Mouse (Mus musculus) limb, embryonic 13.5 days (tissue): Measurements from ENCODE around the gene Clps. TPM values are rescaled to one million over a fixed set of nuclear protein-coding genes. Genes with fewer than 3 reads are reported as not detected.

ENCODE experiments used
- ATAC-seq: fragments of 200-750 bp; cut with Nextera tagmentation; 2 replicates; pipeline ENCODE4 v1.8.0; 2017; ENCODE audit warnings: low read depth, moderate number of reproducible peaks, moderate TSS enrichment; ENCODE audit not compliant: low FRiP score
- H3K27ac ChIP-seq: fragments of 300-500 bp; sonication (generic); 2 replicates; pipeline ENCODE4 v1.5.1; 2015; ENCODE audit warnings: inconsistent platforms, mild to moderate bottlenecking, moderate library complexity
- H3K27me3 ChIP-seq: fragments of 300-500 bp; sonication (generic); 2 replicates; pipeline ENCODE4 v1.6.1; 2015; ENCODE audit warnings: mild to moderate bottlenecking, inconsistent platforms
- H3K36me3 ChIP-seq: fragments of 300-500 bp; sonication (generic); 2 replicates; pipeline ENCODE4 v1.6.1; 2015; ENCODE audit warnings: inconsistent platforms, mild to moderate bottlenecking, moderate library complexity
- H3K4me1 ChIP-seq: fragments of 300-500 bp; sonication (generic); 2 replicates; pipeline ENCODE4 v1.6.1; 2015; ENCODE audit warnings: inconsistent platforms
- H3K4me2 ChIP-seq: fragments of 300-500 bp; sonication (generic); replicated peaks from 2 replicates; pipeline ENCODE4 v1.6.1; 2015; ENCODE audit warnings: inconsistent platforms, mild to moderate bottlenecking, moderate library complexity
- H3K4me3 ChIP-seq: fragments of 300-500 bp; sonication (generic); 2 replicates; pipeline ENCODE4 v1.5.1; 2015; ENCODE audit warnings: moderate library complexity, mild to moderate bottlenecking, inconsistent platforms
- H3K9ac ChIP-seq: fragments of 300-500 bp; sonication (generic); 2 replicates; pipeline ENCODE4 v1.6.1; 2015; ENCODE audit warnings: mild to moderate bottlenecking, inconsistent platforms
- H3K9me3 ChIP-seq: fragments of 300-500 bp; sonication (generic); 2 replicates; pipeline ENCODE4 v1.6.1; 2016; ENCODE audit warnings: inconsistent platforms
- WGBS: fragments of 180-500 bp; shearing (Covaris S2); methylation state at CpG from one replicate; pipeline ENCODE4 v1.1.7; 2015; 5-methylcytosine and 5-hydroxymethylcytosine counted together
- polyA plus RNA-seq: library from polyadenylated mRNA; unstranded; fragments of >200 nt; fragmentation: Nextera tagmentation; extraction: Ambion mirVana; gene quantifications from 2 replicates; pipeline ENCODE4 v1.2.1, GENCODE M21; 2015

Clps gene
- polyA plus RNA-seq, 1 experiment from 2014 or later = 0.60 TPM

GRCm38 (mm10) chr17:28549111-28549510, 11.5 kb downstream of the Clps start, which contains the start of gene Clpsl2:
Gene Clpsl2 (plus strand): TSS chr17:28549411.
- no peaks in the 10 kb centered on the region; the same call in 1 of the 2 replicates for H3K27me3 ChIP-seq
- H3K4me3 ChIP-seq = no peak within 1 kb of the TSS
- H3K9ac ChIP-seq = no peak within 1 kb of the TSS
- ATAC-seq = no peak
- peaks cover 18% of the 10 kb centered on the region for H3K4me1 ChIP-seq
- H3K27ac ChIP-seq = no peak within 1 kb of the TSS
- no peak within 1 kb of the TSS for H3K4me2 ChIP-seq
- no peaks in the 10 kb centered on the region for H3K36me3 ChIP-seq
- 77% methylated on average over 14 of the region's 14 CpGs for WGBS
- 0 out of 2 replicates have a peak, but pooled peaks cover 3% of the 10 kb centered on the region for H3K9me3 ChIP-seq

GRCm38 (mm10) chr17:28548550-28548949, 12.0 kb downstream of the Clps start:
- H3K4me2 ChIP-seq = no peak overlapping the region
- H3K36me3 ChIP-seq = no peaks in the 10 kb centered on the region
- WGBS = 61% methylated on average over 11 of the region's 11 CpGs
- H3K27ac ChIP-seq = no peak overlapping the region
- H3K4me1 ChIP-seq = peaks cover 13% of the 10 kb centered on the region
- H3K9me3 ChIP-seq = 0 out of 2 replicates have a peak, but pooled peaks cover 3% of the 10 kb centered on the region
- H3K4me3 ChIP-seq = no peak overlapping the region
- no peaks in the 10 kb centered on the region; the same call in 1 of the 2 replicates for H3K27me3 ChIP-seq
- H3K9ac ChIP-seq = no peak overlapping the region
- no peak for ATAC-seq

- WGBS = 77% methylated on average over 1 of the region's 1 CpGs
- Histone ChIP-seq H3K4me3 (no peak overlapping the region), H3K27ac (no peak overlapping the region), H3K36me3 (no peaks in the 10 kb centered on the region), H3K4me2 (no peak overlapping the region), H3K9me3 (peaks cover 7% of the 10 kb centered on the region), H3K9ac (no peak overlapping the region), H3K4me1 (no peaks in the 10 kb centered on the region), H3K27me3 (no peaks in the 10 kb centered on the region; the same call in 1 of the 2 replicates)
- ATAC-seq = no peak
These were observed 13.6 kb downstream of the Clps start for GRCm38 (mm10) chr17:28546925-28547324.

- 44% methylated on average over 12 of the region's 12 CpGs for WGBS
- Histone ChIP-seq H3K9me3 (peaks cover 33% of the 10 kb centered on the region), H3K4me1 (no peaks in the 10 kb centered on the region), H3K9ac (no peak overlapping the region), H3K4me3 (no peak overlapping the region), H3K36me3 (no peaks in the 10 kb centered on the region), H3K27me3 (no peaks in the 10 kb centered on the region; the same call in 1 of the 2 replicates), H3K27ac (no peak overlapping the region), H3K4me2 (no peak overlapping the region)
- no peak for ATAC-seq
These were observed 22.7 kb downstream of the Clps start for GRCm38 (mm10) chr17:28537881-28538280.

- peaks cover 2% of the 10 kb centered on the region for H3K9me3 ChIP-seq
- H3K4me1 ChIP-seq = peaks cover 6% of the 10 kb centered on the region; the same call in 1 of the 2 replicates
- no peak overlapping the region for H3K4me3 ChIP-seq
- no peaks in the 10 kb centered on the region for H3K36me3 ChIP-seq
- H3K27ac ChIP-seq = no peak overlapping the region
- 90% methylated on average over 13 of the region's 13 CpGs for WGBS
- no peak for ATAC-seq
- H3K27me3 ChIP-seq = peaks cover 7% of the 10 kb centered on the region; the same call in 1 of the 2 replicates
- no peak overlapping the region for H3K4me2 ChIP-seq
- no peak overlapping the region for H3K9ac ChIP-seq
These were observed 27.2 kb downstream of the Clps start for GRCm38 (mm10) chr17:28533327-28533726.

DNA sequence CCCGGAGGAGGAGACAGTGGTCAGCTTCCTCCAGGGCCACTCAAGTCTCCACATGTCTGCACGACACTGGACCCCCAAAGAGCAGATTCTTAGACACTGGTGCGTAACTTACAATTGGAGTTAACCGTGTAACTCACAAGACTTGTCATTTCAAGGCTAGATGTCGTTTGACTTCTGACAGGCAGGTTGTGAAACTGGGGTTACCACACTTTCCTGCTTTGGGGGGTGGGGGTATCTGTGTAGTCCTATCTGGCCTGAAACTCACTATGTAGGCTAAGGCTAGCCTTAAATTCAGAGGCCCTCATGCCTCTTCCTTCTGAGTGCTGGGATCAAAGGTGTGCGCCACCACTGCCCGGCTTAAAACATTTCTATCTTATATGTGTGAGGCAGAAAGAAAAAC, 28.0 kb downstream of the Clps start:
- WGBS = 80% methylated on average over 7 of the region's 7 CpGs
- no peaks in the 10 kb centered on the region for H3K36me3 ChIP-seq
- H3K9me3 ChIP-seq = no peaks in the 10 kb centered on the region
- H3K27ac ChIP-seq = no peak overlapping the region
- H3K4me1 ChIP-seq = peaks cover 9% of the 10 kb centered on the region
- H3K4me3 ChIP-seq = no peak overlapping the region
- no peak for ATAC-seq
- peaks cover 7% of the 10 kb centered on the region; the same call in 1 of the 2 replicates for H3K27me3 ChIP-seq
- H3K9ac ChIP-seq = no peak overlapping the region
- H3K4me2 ChIP-seq = no peak overlapping the region

- 13% methylated on average over 18 of the region's 18 CpGs for WGBS
- no peaks in the 10 kb centered on the region for H3K9me3 ChIP-seq
- peak overlapping the region; percentile 41 for H3K4me2 ChIP-seq
- no peak for ATAC-seq
- peaks cover 13% of the 10 kb centered on the region for H3K4me1 ChIP-seq
- H3K36me3 ChIP-seq = no peaks in the 10 kb centered on the region
- H3K27ac ChIP-seq = no peak overlapping the region
- 0 out of 2 replicates have a peak, but pooled peaks cover 7% of the 10 kb centered on the region for H3K27me3 ChIP-seq
- H3K9ac ChIP-seq = no peak overlapping the region; the same call in 1 of the 2 replicates
- no peak overlapping the region for H3K4me3 ChIP-seq
These were observed 28.6 kb downstream of the Clps start for GRCm38 (mm10) chr17:28531946-28532345.

DNA sequence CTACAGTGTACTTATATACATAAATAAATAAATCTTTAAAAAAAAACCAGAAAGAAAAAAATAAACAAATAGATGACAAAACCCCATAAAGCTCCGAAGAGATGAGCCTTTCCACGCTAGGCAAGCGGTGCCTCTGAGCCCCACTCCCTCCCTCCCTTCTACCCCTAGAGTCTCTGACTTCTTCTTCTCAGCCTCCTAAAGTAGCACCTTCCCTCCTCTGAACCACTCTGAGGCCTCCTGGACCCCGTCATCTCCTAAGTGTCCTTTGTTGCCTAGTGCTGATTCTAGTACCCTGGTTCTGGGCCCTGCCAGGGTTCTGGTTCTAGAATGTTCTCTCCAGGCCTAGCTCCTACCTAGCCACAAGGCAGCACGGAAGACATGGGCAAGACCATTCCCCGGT, 30.1 kb downstream of the Clps start, which contains the start of gene Armc12:
TSS of gene Armc12 (plus strand) at position 301 of the 400 bp plus-strand sequence.
- H3K27ac ChIP-seq = no peak within 1 kb of the TSS
- no peaks in the 10 kb centered on the region for H3K9me3 ChIP-seq
- ATAC-seq = no peak
- no peaks in the 10 kb centered on the region for H3K36me3 ChIP-seq
- WGBS = 85% methylated on average over 6 of the region's 6 CpGs
- no peak within 1 kb of the TSS for H3K9ac ChIP-seq
- H3K4me3 ChIP-seq = no peak within 1 kb of the TSS
- peaks cover 13% of the 10 kb centered on the region for H3K4me1 ChIP-seq
- 0 out of 2 replicates have a peak within 1 kb of the TSS, but pooled peaks have one; percentile 41 for H3K4me2 ChIP-seq
- 0 out of 2 replicates have a peak, but pooled peaks cover 7% of the 10 kb centered on the region for H3K27me3 ChIP-seq

DNA sequence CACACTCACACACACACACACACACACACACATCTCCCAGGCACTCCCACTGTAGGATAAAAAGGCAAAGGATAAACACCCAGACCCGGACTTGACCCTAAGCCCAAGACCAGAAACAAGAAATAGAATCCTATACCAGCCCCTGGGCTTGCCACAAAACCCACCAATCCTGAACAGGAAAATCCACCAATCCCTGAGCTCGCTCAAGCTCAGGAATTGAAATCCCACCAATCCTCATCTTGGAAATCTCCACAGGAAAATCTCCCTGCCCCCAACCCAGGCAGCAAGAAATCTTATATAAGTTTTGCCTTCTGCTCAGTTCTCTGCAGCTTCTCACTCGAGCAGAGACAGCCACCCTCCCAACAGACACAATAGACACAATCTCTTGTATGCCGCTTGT, 31.4 kb downstream of the Clps start:
- Histone ChIP-seq H3K36me3 (no peaks in the 10 kb centered on the region), H3K27me3 (0 out of 2 replicates have a peak, but pooled peaks cover 7% of the 10 kb centered on the region), H3K9me3 (no peaks in the 10 kb centered on the region), H3K4me2 (no peak overlapping the region), H3K27ac (no peak overlapping the region), H3K4me3 (no peak overlapping the region), H3K9ac (no peak overlapping the region), H3K4me1 (peaks cover 14% of the 10 kb centered on the region)
- ATAC-seq = no peak
- WGBS = 71% methylated on average over 4 of the region's 4 CpGs

GRCm38 (mm10) chr17:28528043-28528351, 32.6 kb downstream of the Clps start:
- Histone ChIP-seq H3K27ac (no peak overlapping the region), H3K9ac (peak overlapping the region; percentile 45; the same call in 1 of the 2 replicates), H3K4me3 (0 out of 2 replicates have a peak overlapping the region, but pooled peaks have one; percentile 17), H3K4me1 (peaks cover 23% of the 10 kb centered on the region), H3K36me3 (no peaks in the 10 kb centered on the region), H3K27me3 (0 out of 2 replicates have a peak, but pooled peaks cover 7% of the 10 kb centered on the region), H3K4me2 (peak overlapping the region; percentile 51), H3K9me3 (no peaks in the 10 kb centered on the region)
- ATAC-seq = peak; percentile 24; the same call in 1 of the 2 replicates
- 3% methylated on average over 6 of the region's 6 CpGs for WGBS

DNA sequence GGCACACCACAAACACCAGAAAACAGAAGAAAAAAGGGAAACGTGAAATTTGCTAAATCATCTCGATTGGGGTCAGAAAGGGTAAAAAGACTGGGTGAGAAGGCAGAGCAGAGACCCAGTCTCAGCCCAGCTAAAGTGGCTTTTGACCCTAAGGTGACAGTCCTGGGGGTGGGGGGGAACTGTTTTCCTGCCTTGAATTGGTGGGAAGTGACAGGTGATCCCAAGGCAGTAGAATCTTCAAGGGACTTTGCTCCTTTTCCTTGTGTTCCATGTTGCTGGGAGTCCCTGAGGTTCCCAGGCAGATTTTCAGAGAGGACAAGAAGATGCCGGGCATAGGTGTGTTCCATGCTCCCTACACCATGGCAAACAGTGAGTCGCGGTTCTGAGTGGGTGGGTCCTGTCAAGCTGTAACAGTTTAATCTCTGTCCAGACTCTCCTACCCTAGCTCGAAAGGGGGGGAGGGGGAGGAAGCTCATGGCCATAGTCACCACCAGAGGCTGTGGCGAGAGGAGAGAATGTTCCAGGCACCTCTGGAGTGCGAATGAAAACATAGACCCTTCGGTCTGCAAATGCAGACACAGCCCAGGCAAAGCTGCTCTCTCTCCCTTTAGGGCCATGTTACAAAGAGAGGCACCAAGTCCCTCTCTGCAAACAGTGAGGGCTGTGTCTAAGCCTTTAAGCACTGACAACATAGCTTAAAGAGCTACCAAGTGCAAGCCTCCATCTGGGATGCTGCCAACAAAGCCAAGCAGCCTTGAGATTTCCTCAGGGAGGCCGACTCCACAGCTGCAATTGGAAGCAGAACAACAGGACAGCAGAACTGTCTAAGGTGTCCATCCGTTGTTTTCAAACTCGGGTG, 33.2 kb downstream of the Clps start:
- 39% methylated on average over 12 of the region's 12 CpGs for WGBS
- H3K9me3 ChIP-seq = no peaks in the 10 kb centered on the region
- ATAC-seq = no peak
- peak overlapping the region; percentile 51 for H3K4me2 ChIP-seq
- peak overlapping the region; percentile 45; the same call in 1 of the 2 replicates for H3K9ac ChIP-seq
- 0 out of 2 replicates have a peak overlapping the region, but pooled peaks have one; percentile 17 for H3K4me3 ChIP-seq
- H3K36me3 ChIP-seq = no peaks in the 10 kb centered on the region
- peaks cover 23% of the 10 kb centered on the region for H3K4me1 ChIP-seq
- H3K27ac ChIP-seq = peak overlapping the region; percentile 39; the same call in 1 of the 2 replicates
- H3K27me3 ChIP-seq = 0 out of 2 replicates have a peak, but pooled peaks cover 7% of the 10 kb centered on the region

GRCm38 (mm10) chr17:28524831-28525430, 35.6 kb downstream of the Clps start:
- H3K27ac ChIP-seq = no peak overlapping the region
- ATAC-seq = no peak
- no peak overlapping the region for H3K9ac ChIP-seq
- WGBS = 77% methylated on average over 4 of the region's 4 CpGs
- H3K4me3 ChIP-seq = no peak overlapping the region
- H3K4me2 ChIP-seq = no peak overlapping the region
- no peaks in the 10 kb centered on the region for H3K27me3 ChIP-seq
- H3K36me3 ChIP-seq = no peaks in the 10 kb centered on the region
- peaks cover 27% of the 10 kb centered on the region for H3K4me1 ChIP-seq
- no peaks in the 10 kb centered on the region for H3K9me3 ChIP-seq
